Mouse (Mus musculus) spleen, adult 2 months (tissue): ENCODE measurements at regions not wholly inside any gene's neighbourhood (a gene's known extent, or its start where the extent isn't known, plus 50 kb on each side); places are given as distances from the start of the nearest gene placed in this dataset.

Source experiments
- DNase-seq, 2 experiments: peaks; one replicate each; pipeline versions ENCODE4 v3.0.0 to v3.0.0-alpha.2; 2012 to 2021; ENCODE audit warnings: low spot score in 2 of 2, low read depth in 1 of 2
- H3K27ac ChIP-seq: fragments of 200-500 bp; 2 replicates; pipeline ENCODE4 v1.5.1; 2012; ENCODE audit warnings: low read length, inconsistent platforms; ENCODE audit not compliant: insufficient read depth
- H3K27me3 ChIP-seq: fragments of 200-500 bp; 2 replicates; pipeline ENCODE4 v1.6.1; 2012; ENCODE audit warnings: mild to moderate bottlenecking, moderate library complexity, low read length, inconsistent platforms; ENCODE audit not compliant: control insufficient read depth, insufficient read depth
- H3K36me3 ChIP-seq: fragments of 200-500 bp; 2 replicates; pipeline ENCODE4 v1.6.1; 2012; ENCODE audit warnings: mild to moderate bottlenecking, low read length, inconsistent platforms; ENCODE audit not compliant: control insufficient read depth, insufficient read depth
- H3K4me1 ChIP-seq: fragments of 200-500 bp; 2 replicates; pipeline ENCODE4 v1.6.1; 2011; ENCODE audit warnings: inconsistent platforms; ENCODE audit not compliant: control insufficient read depth, insufficient read depth, insufficient read length
- H3K4me3 ChIP-seq: fragments of 200-500 bp; 2 replicates; pipeline ENCODE4 v1.5.1; 2011; ENCODE audit warnings: mild to moderate bottlenecking, inconsistent platforms; ENCODE audit not compliant: insufficient read depth, insufficient read length; ENCODE audit errors: extremely low read depth
- CTCF ChIP-seq: fragments of 200-500 bp; IDR thresholded peaks from 2 replicates; pipeline ENCODE4 v1.5.1; 2011; ENCODE audit warnings: mild to moderate bottlenecking, inconsistent platforms; ENCODE audit not compliant: insufficient read depth, insufficient read length, insufficient replicate concordance; ENCODE audit errors: extremely low read depth
- POLR2A ChIP-seq: fragments of 200-500 bp; IDR thresholded peaks from 2 replicates; pipeline ENCODE4 v1.6.1; 2011; ENCODE audit warnings: low read depth, low read length, inconsistent platforms
- WGBS: fragments of 180-500 bp; shearing (Covaris S2); methylation state at CpG from one replicate; pipeline ENCODE4 v1.1.7; 2018; 5-methylcytosine and 5-hydroxymethylcytosine counted together

GRCm38 (mm10) chr4:95153737-95154287 is 101.8 kb upstream of the Jun start:
- TF ChIP-seq CTCF (no peak), POLR2A (no peak)

GRCm38 (mm10) chr4:95154377-95154776 is 102.4 kb upstream of the Jun start:
- 88% methylated on average over 14 of the region's 14 CpGs for WGBS
- Histone ChIP-seq H3K4me1 (peaks cover 22% of the 10 kb centered on the region), H3K27me3 (no peaks in the 10 kb centered on the region), H3K36me3 (no peaks in the 10 kb centered on the region), H3K4me3 (no peak overlapping the region), H3K27ac (no peak overlapping the region)
- no peak for DNase-seq
- TF ChIP-seq POLR2A (no peak), CTCF (no peak)

More at GRCm38 (mm10) chr4:95153737-95154287, 101.8 kb upstream of the Jun start:
- Histone ChIP-seq H3K4me1 (peaks cover 22% of the 10 kb centered on the region), H3K36me3 (no peaks in the 10 kb centered on the region), H3K4me3 (no peak overlapping the region), H3K27ac (no peak overlapping the region), H3K27me3 (no peaks in the 10 kb centered on the region)
- 63% methylated on average over 6 of the region's 6 CpGs for WGBS
- DNase-seq = no peak

GRCm38 (mm10) chr4:95155178-95155577 is 103.2 kb upstream of the Jun start:
- no peak for DNase-seq
- H3K27me3 ChIP-seq = no peaks in the 10 kb centered on the region
- no peak overlapping the region for H3K4me3 ChIP-seq
- H3K27ac ChIP-seq = no peak overlapping the region
- WGBS = 70% methylated on average over 2 of the region's 2 CpGs
- no peaks in the 10 kb centered on the region for H3K36me3 ChIP-seq
- H3K4me1 ChIP-seq = peaks cover 22% of the 10 kb centered on the region
- TF ChIP-seq POLR2A = no peak
- TF ChIP-seq CTCF = no peak

- H3K4me1 ChIP-seq = peaks cover 24% of the 10 kb centered on the region
- DNase-seq = no peak
- H3K27me3 ChIP-seq = no peaks in the 10 kb centered on the region
- no peak overlapping the region for H3K27ac ChIP-seq
- TF ChIP-seq POLR2A (no peak), CTCF (no peak)
- H3K4me3 ChIP-seq = no peak overlapping the region
- WGBS = 79% methylated on average over 5 of the region's 5 CpGs
- no peaks in the 10 kb centered on the region for H3K36me3 ChIP-seq
Measured at GRCm38 (mm10) chr4:95155796-95156195, 103.8 kb upstream of the Jun start.

- Histone ChIP-seq H3K27me3 (peaks cover 2% of the 10 kb centered on the region; the same call in 1 of the 2 replicates), H3K4me1 (peaks cover 30% of the 10 kb centered on the region), H3K27ac (peak overlapping the region; percentile 13), H3K4me3 (no peak overlapping the region), H3K36me3 (no peaks in the 10 kb centered on the region)
- 24% methylated on average over 5 of the region's 5 CpGs for WGBS
- TF ChIP-seq CTCF (no peak), POLR2A (no peak)
- peak in 1 of 2 experiments; percentile 36 for DNase-seq
Measured at GRCm38 (mm10) chr4:95156451-95157271, 104.6 kb upstream of the Jun start.

- TF ChIP-seq POLR2A (no peak), CTCF (no peak)
- Histone ChIP-seq H3K4me1 (peaks cover 33% of the 10 kb centered on the region), H3K27ac (no peak overlapping the region), H3K27me3 (peaks cover 2% of the 10 kb centered on the region; the same call in 1 of the 2 replicates), H3K36me3 (no peaks in the 10 kb centered on the region), H3K4me3 (no peak overlapping the region)
- no peak for DNase-seq
- WGBS = 77% methylated on average over 7 of the region's 7 CpGs
Measured at GRCm38 (mm10) chr4:95157653-95158430, 105.8 kb upstream of the Jun start.
